Mouse (Mus musculus) liver, postnatal 0 days (tissue): ENCODE measurements around the gene Samd13. TPM values are rescaled to one million over a fixed set of nuclear protein-coding genes. Genes with fewer than 3 reads are reported as not detected.

Experiments
- ATAC-seq: fragments of 200-750 bp; cut with Nextera tagmentation; 2 replicates; pipeline ENCODE4 v1.8.0; 2017; ENCODE audit warnings: mild to moderate bottlenecking, moderate library complexity
- DNase-seq: peaks from one replicate; pipeline ENCODE4 v3.0.0-alpha.2; 2016
- H3K27ac ChIP-seq: fragments of 300-500 bp; sonication (generic); 2 replicates; pipeline ENCODE4 v1.5.1; 2014; ENCODE audit warnings: antibody characterized with exemption, moderate library complexity, mild to moderate bottlenecking, low read depth
- H3K27me3 ChIP-seq: fragments of 300-500 bp; sonication (generic); 2 replicates; pipeline ENCODE4 v1.6.1; 2014; ENCODE audit warnings: low read length, control low read depth, mixed read lengths; ENCODE audit not compliant: insufficient read depth
- H3K36me3 ChIP-seq: fragments of 300-500 bp; sonication (generic); replicated peaks from 2 replicates; pipeline ENCODE4 v1.6.1; 2014; ENCODE audit warnings: mild to moderate bottlenecking, control low read depth, low read length, moderate library complexity, mixed read lengths; ENCODE audit not compliant: insufficient read depth
- H3K4me1 ChIP-seq: fragments of 300-500 bp; sonication (generic); 2 replicates; pipeline ENCODE4 v1.6.1; 2014; ENCODE audit warnings: antibody characterized with exemption, mild to moderate bottlenecking, control low read depth; ENCODE audit not compliant: insufficient read depth
- H3K4me2 ChIP-seq: fragments of 300-500 bp; sonication (generic); 2 replicates; pipeline ENCODE4 v1.6.1; 2014; ENCODE audit warnings: low read depth, mild to moderate bottlenecking, low read length, moderate library complexity, mixed read lengths
- H3K4me3 ChIP-seq: fragments of 300-500 bp; sonication (generic); 2 replicates; pipeline ENCODE4 v1.5.1; 2014; ENCODE audit warnings: low read depth, low read length
- H3K9ac ChIP-seq: fragments of 300-500 bp; sonication (generic); replicated peaks from 2 replicates; pipeline ENCODE4 v1.6.1; 2014; ENCODE audit warnings: mild to moderate bottlenecking, moderate library complexity
- H3K9me3 ChIP-seq: fragments of 300-500 bp; sonication (generic); 2 replicates; pipeline ENCODE4 v1.6.1; 2016; ENCODE audit warnings: mild to moderate bottlenecking, control low read depth, low read length, mixed read lengths
- CTCF ChIP-seq: sonication (generic); IDR thresholded peaks from 2 replicates; pipeline ENCODE4 v1.5.1; 2016; ENCODE audit warnings: antibody characterized with exemption, low read depth
- EP300 ChIP-seq: IDR thresholded peaks from 2 replicates; pipeline ENCODE4 v1.6.1; 2016; ENCODE audit warnings: antibody characterized with exemption, low read depth, mild to moderate bottlenecking
- WGBS: fragments of 180-500 bp; shearing (Covaris S2); extraction: QIAGEN DNeasy Blood & Tissue Kit; methylation state at CpG from one replicate; pipeline ENCODE4 v1.1.7; 2014; ENCODE audit not compliant: insufficient replicate concordance; 5-methylcytosine and 5-hydroxymethylcytosine counted together
- polyA plus RNA-seq: library from polyadenylated mRNA; unstranded; fragments of >200 nt; fragmentation: Nextera tagmentation; extraction: Ambion mirVana; gene quantifications from 2 replicates; pipeline ENCODE4 v1.2.1, GENCODE M21; 2015

Gene Samd13
- 0.11 TPM in 1 of 2 replicates, not detected in the other for polyA plus RNA-seq

DNA sequence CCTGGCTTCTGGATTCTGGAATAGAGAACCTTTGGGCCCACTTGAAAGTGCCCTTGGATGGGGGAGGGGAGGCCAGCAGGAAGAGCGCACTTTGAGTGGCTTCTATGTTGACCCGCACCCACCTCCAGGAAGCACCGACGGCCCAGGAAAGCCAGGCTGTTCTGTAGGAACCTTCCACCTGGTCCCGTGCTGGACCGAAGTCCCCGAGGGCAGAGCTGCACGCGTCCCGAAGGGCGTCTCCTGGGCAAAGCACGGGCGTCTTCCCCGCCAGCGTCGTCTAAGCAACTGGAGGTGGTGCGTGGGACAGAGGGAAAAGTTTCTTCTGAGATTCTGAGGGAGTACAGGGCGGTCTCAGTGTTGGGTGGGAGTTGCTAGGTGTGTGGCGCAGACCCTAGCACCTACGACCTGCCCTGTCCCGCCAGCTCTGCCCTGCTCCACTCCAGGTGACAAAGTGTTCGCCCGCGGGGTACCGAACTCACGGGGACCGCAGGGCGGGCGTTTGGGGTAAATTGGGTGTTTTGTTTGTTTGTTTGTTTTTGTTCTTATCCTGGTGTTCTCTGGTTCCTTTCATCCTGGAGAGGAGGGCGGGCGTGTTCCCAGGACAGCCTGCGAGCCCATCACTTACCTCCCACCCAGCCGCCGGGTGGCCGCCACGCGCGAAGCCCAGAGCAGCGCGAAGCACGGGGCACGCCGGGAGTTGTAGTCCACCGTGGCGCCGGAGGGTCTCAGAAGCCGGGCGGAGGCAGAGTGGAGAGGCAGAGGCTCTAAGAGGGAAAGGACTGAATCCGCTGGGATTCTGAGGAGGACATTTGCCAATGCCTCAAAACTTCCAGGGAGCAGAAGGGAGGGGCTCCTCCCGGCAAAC is at the start of gene Samd13:
Samd13 (minus strand) TSS at position 782 of the 865 bp plus-strand sequence.
- DNase-seq (peak; percentile 40), ATAC-seq (peak; percentile 46)
- H3K27ac ChIP-seq = no peak within 1 kb of the TSS
- peak within 1 kb of the TSS; percentile 93 for H3K4me2 ChIP-seq
- H3K9ac ChIP-seq = peak within 1 kb of the TSS; percentile 61
- TF ChIP-seq EP300 (no peak), CTCF (no peak)
- no peaks in the 10 kb centered on the region for H3K9me3 ChIP-seq
- peaks cover 19% of the 10 kb centered on the region for H3K4me1 ChIP-seq
- 0 out of 2 replicates have a peak, but pooled peaks cover 4% of the 10 kb centered on the region for H3K27me3 ChIP-seq
- H3K4me3 ChIP-seq = peak within 1 kb of the TSS; percentile 50
- no peaks in the 10 kb centered on the region for H3K36me3 ChIP-seq
- WGBS = 3% methylated on average over 50 of the region's 50 CpGs

DNA sequence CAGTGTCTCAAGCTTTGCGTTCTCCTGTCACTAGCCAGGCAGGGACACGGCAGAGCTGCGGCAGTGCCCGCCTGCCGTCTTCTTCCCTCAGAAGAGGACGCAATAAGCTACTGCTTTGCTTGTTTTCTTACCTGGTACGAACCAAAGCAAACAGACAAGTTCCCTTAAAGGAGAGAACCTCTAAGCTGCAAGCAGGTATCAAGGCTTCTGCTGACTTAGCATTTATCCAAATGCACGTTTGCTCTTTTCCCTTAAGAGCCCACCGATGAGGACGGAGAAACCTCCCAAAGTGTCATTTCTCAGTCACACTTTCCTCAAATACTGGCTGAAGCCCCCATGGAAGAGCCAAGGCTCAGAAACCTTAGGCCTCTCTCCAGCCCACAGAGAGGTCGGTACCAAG is 46.1 kb upstream of the Samd13 start:
- Histone ChIP-seq H3K27ac (no peak overlapping the region), H3K9me3 (no peaks in the 10 kb centered on the region), H3K36me3 (peaks cover 26% of the 10 kb centered on the region), H3K4me3 (no peak overlapping the region), H3K27me3 (no peaks in the 10 kb centered on the region), H3K4me2 (no peak overlapping the region), H3K4me1 (no peaks in the 10 kb centered on the region), H3K9ac (no peak overlapping the region)
- 82% methylated on average over 11 of the region's 11 CpGs for WGBS
- ATAC-seq (no peak), DNase-seq (no peak)
- TF ChIP-seq CTCF = no peak
- no peak for TF ChIP-seq EP300

DNA sequence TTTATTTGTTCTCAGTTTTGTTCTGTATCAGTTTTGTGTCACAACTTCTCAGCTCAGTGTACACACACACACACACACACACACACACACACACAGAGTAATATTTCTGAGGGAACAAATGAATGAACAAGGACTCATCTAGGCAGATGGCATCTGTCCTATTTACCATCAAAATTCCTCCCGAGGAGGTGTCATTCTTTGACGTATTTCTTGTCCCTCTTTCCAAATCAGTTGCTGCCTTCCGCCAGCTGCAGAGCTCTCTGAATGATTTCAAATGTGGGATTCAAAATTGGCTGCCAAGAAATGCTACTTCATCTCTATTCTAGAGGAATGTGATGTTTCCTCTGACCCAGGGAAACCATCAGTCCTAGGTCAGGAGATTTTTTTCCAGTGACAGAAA is 37.6 kb upstream of the Samd13 start:
- H3K27ac ChIP-seq = no peak overlapping the region
- no peaks in the 10 kb centered on the region for H3K27me3 ChIP-seq
- DNase-seq (no peak), ATAC-seq (no peak)
- H3K9me3 ChIP-seq = no peaks in the 10 kb centered on the region
- H3K4me3 ChIP-seq = no peak overlapping the region
- 67% methylated on average over 3 of the region's 3 CpGs for WGBS
- TF ChIP-seq EP300 = no peak
- no peak for TF ChIP-seq CTCF
- H3K36me3 ChIP-seq = peaks cover 14% of the 10 kb centered on the region; the same call in 1 of the 2 replicates
- H3K9ac ChIP-seq = no peak overlapping the region
- no peaks in the 10 kb centered on the region for H3K4me1 ChIP-seq
- H3K4me2 ChIP-seq = no peak overlapping the region

DNA sequence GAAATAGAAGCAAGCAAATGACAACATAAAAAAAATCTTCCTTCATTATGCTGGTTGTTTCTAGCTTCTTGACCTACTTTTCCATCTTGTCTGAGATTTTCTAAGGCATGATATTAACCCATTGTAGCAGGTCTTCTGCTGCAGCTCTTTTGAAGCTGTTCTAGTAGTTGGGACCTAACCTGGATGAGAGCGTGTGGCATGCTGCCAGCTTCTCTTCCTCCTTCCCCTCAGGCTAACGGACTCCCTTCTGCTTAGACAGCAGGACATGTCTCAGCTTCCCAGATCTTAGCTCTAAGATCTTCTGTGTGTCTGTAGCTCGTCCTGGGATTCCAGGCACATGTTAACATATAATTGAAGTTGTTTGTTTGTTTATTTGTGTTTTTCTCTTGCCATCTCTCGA is 34.3 kb upstream of the Samd13 start:
- no peak overlapping the region for H3K9ac ChIP-seq
- WGBS = 56% methylated on average over 4 of the region's 4 CpGs
- H3K27ac ChIP-seq = no peak overlapping the region
- no peak for ATAC-seq
- no peak for TF ChIP-seq CTCF
- no peak for TF ChIP-seq EP300
- no peak overlapping the region for H3K4me3 ChIP-seq
- DNase-seq = no peak
- no peak overlapping the region for H3K4me2 ChIP-seq
- H3K36me3 ChIP-seq = no peaks in the 10 kb centered on the region
- H3K27me3 ChIP-seq = no peaks in the 10 kb centered on the region
- H3K4me1 ChIP-seq = no peaks in the 10 kb centered on the region
- H3K9me3 ChIP-seq = no peaks in the 10 kb centered on the region

DNA sequence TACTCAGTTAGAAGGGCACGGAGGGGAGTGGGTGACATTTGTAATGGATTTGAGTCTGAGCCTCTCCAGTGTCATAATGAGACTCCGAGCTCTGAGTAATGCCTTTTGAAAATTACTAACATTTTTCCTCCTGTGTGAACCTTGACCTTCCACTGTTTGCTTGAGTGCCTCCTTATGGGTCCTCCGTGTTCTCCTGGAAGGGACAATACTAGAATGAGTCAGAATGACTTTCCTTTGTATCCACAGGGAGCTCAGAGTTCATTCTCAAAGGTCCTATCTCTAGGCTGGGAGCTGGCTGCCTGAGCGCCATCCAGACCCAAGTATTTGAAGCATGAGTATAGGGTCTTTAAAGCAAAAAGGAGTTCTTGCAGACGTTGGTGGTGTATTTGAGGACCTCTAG is 32.9 kb upstream of the Samd13 start:
- no peak overlapping the region for H3K9ac ChIP-seq
- no peaks in the 10 kb centered on the region for H3K4me1 ChIP-seq
- ATAC-seq = no peak
- H3K4me3 ChIP-seq = no peak overlapping the region
- WGBS = 77% methylated on average over 5 of the region's 5 CpGs
- no peaks in the 10 kb centered on the region for H3K36me3 ChIP-seq
- H3K27ac ChIP-seq = no peak overlapping the region
- TF ChIP-seq EP300 (no peak), CTCF (no peak)
- no peak overlapping the region for H3K4me2 ChIP-seq
- no peaks in the 10 kb centered on the region for H3K27me3 ChIP-seq
- H3K9me3 ChIP-seq = no peaks in the 10 kb centered on the region
- DNase-seq = no peak

DNA sequence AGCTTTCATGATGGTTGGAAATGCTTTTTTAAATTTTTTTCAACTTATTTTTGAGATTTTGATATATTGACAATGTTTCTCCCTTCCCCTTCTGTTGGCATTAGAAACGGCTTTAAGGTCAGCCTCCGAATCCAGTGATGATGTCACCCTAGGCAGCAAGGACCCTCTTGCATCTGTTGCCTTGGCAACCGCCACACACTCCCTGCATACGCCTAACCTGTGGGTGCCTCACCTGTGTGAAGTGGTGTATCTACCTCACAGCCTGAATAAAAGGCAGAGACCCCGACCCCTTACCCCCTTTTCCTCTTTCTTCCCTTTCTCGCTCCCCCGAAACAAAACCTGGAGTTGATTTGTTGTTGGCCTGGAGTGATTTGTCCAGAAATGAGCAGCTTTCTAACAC is 26.9 kb upstream of the Samd13 start:
- Histone ChIP-seq H3K4me1 (0 out of 2 replicates have a peak, but pooled peaks cover 4% of the 10 kb centered on the region), H3K27me3 (no peaks in the 10 kb centered on the region), H3K9ac (no peak overlapping the region), H3K9me3 (no peaks in the 10 kb centered on the region), H3K36me3 (no peaks in the 10 kb centered on the region), H3K27ac (no peak overlapping the region), H3K4me2 (no peak overlapping the region), H3K4me3 (no peak overlapping the region)
- no peak for ATAC-seq
- no peak for DNase-seq
- WGBS = 71% methylated on average over 7 of the region's 7 CpGs
- TF ChIP-seq CTCF (no peak), EP300 (no peak)
